Mouse (Mus musculus) leukemia stem cell, adult 10-12 weeks (primary cell): ENCODE results near the gene Tnfrsf18. TPM values are rescaled to one million over a fixed set of nuclear protein-coding genes. Genes with fewer than 3 reads are reported as not detected.

ENCODE experiments used
- polyA plus RNA-seq: library from polyadenylated mRNA; stranded (reverse); fragments of >175 nt; gene quantifications from 2 replicates; pipeline ENCODE4 v1.2.3, GENCODE M21; 2012; ENCODE audit warnings: low replicate concordance

Gene Tnfrsf18
- polyA plus RNA-seq, result 5.5 and 8.2 TPM in 2 replicates

GRCm38 (mm10) chr4:156026013-156026412, at the start of gene Tnfrsf18:
Gene Tnfrsf18, plus strand, starts transcription at chr4:156026164.

GRCm38 (mm10) chr4:155992241-155992905, 33.6 kb upstream of the Tnfrsf18 start, which contains the start of the genes B3galt6 and Sdf4:
Gene B3galt6, minus strand, starts transcription at chr4:155992649.
Gene Sdf4, plus strand, starts transcription at chr4:155992872.

GRCm38 (mm10) chr4:156013637-156014036, 12.3 kb upstream of the Tnfrsf18 start, which contains the start of gene Tnfrsf4:
Gene Tnfrsf4, plus strand, starts transcription at chr4:156013843.

GRCm38 (mm10) chr4:156059261-156059660, 33.3 kb downstream of the Tnfrsf18 start, which contains the start of gene Ttll10:
Gene Ttll10, minus strand, starts transcription at chr4:156059414.

Other genes starting within 250 kb of the Tnfrsf18 start
- gene Tmem88b, start 240.3 kb upstream of the Tnfrsf18 start, polyA plus RNA-seq, result 0.24 and 0.29 TPM in 2 replicates
- not detected in 2 replicates for gene Ankrd65, start 235.7 kb upstream of the Tnfrsf18 start, polyA plus RNA-seq
- gene Mrpl20, start 223.3 kb upstream of the Tnfrsf18 start, polyA plus RNA-seq, result 26.3 and 70.8 TPM in 2 replicates
- gene Ccnl2, start 213.7 kb upstream of the Tnfrsf18 start, polyA plus RNA-seq, result 33.3 and 37.7 TPM in 2 replicates
- gene Aurkaip1, start 194.9 kb upstream of the Tnfrsf18 start, polyA plus RNA-seq, result 142 and 271 TPM in 2 replicates
- gene Mxra8, start 186.5 kb upstream of the Tnfrsf18 start, polyA plus RNA-seq, result 0.21 and 2.1 TPM in 2 replicates
- 152 and 222 TPM in 2 replicates for gene Dvl1, start 178.8 kb upstream of the Tnfrsf18 start, polyA plus RNA-seq
- gene Tas1r3, start 162.8 kb upstream of the Tnfrsf18 start, polyA plus RNA-seq, result 0.08 TPM in 1 of 2 replicates, not detected in the other
- 2.0 and 2.6 TPM in 2 replicates for gene Cptp, start 156.7 kb upstream of the Tnfrsf18 start, polyA plus RNA-seq
- gene Ints11, start 156.6 kb upstream of the Tnfrsf18 start, polyA plus RNA-seq, result 16.3 and 20.4 TPM in 2 replicates
- 349 and 415 TPM in 2 replicates for gene Pusl1, start 134.4 kb upstream of the Tnfrsf18 start, polyA plus RNA-seq
- gene Acap3, start 134.3 kb upstream of the Tnfrsf18 start, polyA plus RNA-seq, result 59.5 and 63.0 TPM in 2 replicates
- 114 and 120 TPM in 2 replicates for gene Ube2j2, start 82.3 kb upstream of the Tnfrsf18 start, polyA plus RNA-seq
- 122 and 138 TPM in 2 replicates for gene C1qtnf12, start 63.8 kb upstream of the Tnfrsf18 start, polyA plus RNA-seq
- 3.2 and 4.0 TPM in 2 replicates for gene B3galt6, start 33.5 kb upstream of the Tnfrsf18 start, polyA plus RNA-seq
- 40.5 and 45.3 TPM in 2 replicates for gene Sdf4, start 33.3 kb upstream of the Tnfrsf18 start, polyA plus RNA-seq
- 3.1 and 8.5 TPM in 2 replicates for gene Tnfrsf4, start 12.3 kb upstream of the Tnfrsf18 start, polyA plus RNA-seq
- not detected in 2 replicates for gene Ttll10, start 33.2 kb downstream of the Tnfrsf18 start, polyA plus RNA-seq
- gene 9430015G10Rik, start 83.8 kb downstream of the Tnfrsf18 start, polyA plus RNA-seq, result 8.2 and 26.6 TPM in 2 replicates
- gene Rnf223, start 104.3 kb downstream of the Tnfrsf18 start, polyA plus RNA-seq, result 1.0 and 1.2 TPM in 2 replicates
- 28.6 and 35.7 TPM in 2 replicates for gene Agrn, start 171.3 kb downstream of the Tnfrsf18 start, polyA plus RNA-seq
- 23.8 and 56.3 TPM in 2 replicates for gene Isg15, start 174.7 kb downstream of the Tnfrsf18 start, polyA plus RNA-seq
- gene AW011738, start 177.1 kb downstream of the Tnfrsf18 start, polyA plus RNA-seq, result 38.6 and 49.2 TPM in 2 replicates
- gene Perm1, start 189.7 kb downstream of the Tnfrsf18 start, polyA plus RNA-seq, result 0.10 and 0.31 TPM in 2 replicates
- 11.3 and 24.2 TPM in 2 replicates for gene Plekhn1, start 208.7 kb downstream of the Tnfrsf18 start, polyA plus RNA-seq
- 46.6 and 55.0 TPM in 2 replicates for gene Noc2l, start 209.8 kb downstream of the Tnfrsf18 start, polyA plus RNA-seq
- gene Samd11, start 229.5 kb downstream of the Tnfrsf18 start, polyA plus RNA-seq, result 77.5 and 112 TPM in 2 replicates